Mouse (Mus musculus): Measurements from ENCODE around the gene Nfia.

DNA sequence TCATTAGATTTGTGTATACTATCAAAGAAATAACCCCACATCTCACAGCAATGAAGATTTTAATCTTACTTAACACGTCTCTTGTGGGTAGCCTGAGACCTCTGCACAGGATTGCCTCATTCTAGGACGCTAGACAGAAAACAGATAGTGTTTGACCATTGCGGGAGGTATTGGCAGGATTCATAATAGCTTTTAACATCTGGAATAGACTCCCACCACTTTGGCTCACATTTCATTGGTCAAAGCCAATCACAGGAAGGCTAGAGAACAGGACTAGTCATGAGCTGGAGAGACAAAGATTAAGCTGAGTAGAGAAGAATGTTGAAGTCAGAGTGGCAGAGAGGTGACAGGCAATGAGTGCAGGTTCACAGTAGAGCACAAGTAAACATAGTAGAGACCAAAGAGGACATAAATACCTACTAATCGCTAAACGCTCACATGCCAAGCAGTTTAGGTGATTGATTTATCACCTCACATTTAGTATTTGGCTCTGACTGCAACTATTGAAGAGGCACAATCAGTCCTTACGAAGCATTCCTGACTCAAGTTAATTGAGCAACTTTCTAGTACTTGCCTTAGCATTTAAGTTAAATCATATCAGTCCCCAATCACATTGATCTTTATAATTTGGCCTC is 348.3 kb downstream of the Nfia start:
- TF ChIP-seq ZNF384 (IDR thresholded peaks at IDR 0.05; ENCODE audit: low read depth, low read length) (no peak), ZC3H11A (IDR thresholded peaks at IDR 0.05; ENCODE audit: borderline replicate concordance, low read depth, low read length) (no peak), CHD2 (IDR thresholded peaks at IDR 0.05; ENCODE audit: low read depth, low read length) (no peak), MAFK (IDR thresholded peaks at IDR 0.05; ENCODE audit: insufficient read depth, low read depth, low read length) (no peak), HCFC1 (IDR thresholded peaks at IDR 0.05; ENCODE audit: borderline replicate concordance, insufficient read depth, low read length) (no peak)

Data from ES-E14 (cell line).